Mouse (Mus musculus): ENCODE measurements around the gene Arhgap31. TPM values are rescaled to one million over a fixed set of nuclear protein-coding genes. Genes with fewer than 3 reads are reported as not detected.

The Arhgap31 gene
- polyA plus RNA-seq, 1 experiment from 2014 or later = 6.6 TPM

- H3K36me3 ChIP-seq = peaks cover 15% of the 10 kb centered on the region
- no peak overlapping the region for H3K9ac ChIP-seq
- H3K27ac ChIP-seq = no peak overlapping the region; the same call in 1 of the 2 replicates
- no peaks in the 10 kb centered on the region for H3K9me3 ChIP-seq
- WGBS = 43% methylated on average over 11 of the region's 11 CpGs
- no peak overlapping the region for H3K4me3 ChIP-seq
- H3K4me2 ChIP-seq = no peak overlapping the region
- 0 out of 2 replicates have a peak, but pooled peaks cover 5% of the 10 kb centered on the region for H3K4me1 ChIP-seq (replicated peaks)
- no peaks in the 10 kb centered on the region for H3K27me3 ChIP-seq
- ATAC-seq (ENCODE audit: low FRiP score) = peak; percentile 61; the same call in 1 of the 2 replicates
Observed at GRCm38 (mm10) chr16:38602989-38603804, 109.9 kb downstream of the Arhgap31 start.

DNA sequence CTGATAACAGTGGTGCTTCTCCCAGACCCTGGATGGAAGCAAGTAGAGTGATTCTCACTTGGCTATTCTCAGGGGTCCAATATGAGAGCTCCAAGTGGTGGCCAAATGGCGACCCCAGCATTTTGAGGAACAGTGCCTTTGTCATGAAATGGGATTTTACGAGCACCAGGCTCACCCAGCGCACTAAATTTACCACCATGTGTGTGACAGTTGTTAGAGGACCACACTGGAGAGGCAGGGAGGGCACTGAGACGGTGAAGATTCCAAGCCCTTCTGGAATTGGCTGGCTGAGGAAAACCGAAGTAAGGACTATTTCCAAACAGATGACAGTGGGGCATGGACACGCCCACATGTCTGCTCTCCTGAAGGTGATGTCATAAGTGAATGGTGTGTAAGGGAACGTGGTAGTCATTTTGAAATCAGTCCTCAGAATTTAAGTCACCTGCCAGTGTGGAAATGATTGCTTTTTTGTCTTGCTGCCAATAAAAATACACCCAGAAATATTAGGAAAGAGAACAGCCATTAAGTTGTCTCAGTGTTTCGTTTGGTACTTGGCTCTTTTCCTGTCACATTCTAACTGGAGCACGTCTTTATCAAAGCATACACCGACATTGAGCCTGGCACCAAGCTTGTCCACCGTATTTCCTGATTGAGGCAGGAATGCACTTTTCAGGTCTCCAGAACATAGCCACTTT, 113.9 kb downstream of the Arhgap31 start:
- no peak overlapping the region for H3K9ac ChIP-seq
- H3K4me3 ChIP-seq = no peak overlapping the region
- peaks cover 16% of the 10 kb centered on the region for H3K36me3 ChIP-seq
- ATAC-seq (ENCODE audit: low FRiP score) = no peak
- 81% methylated on average over 11 of the region's 11 CpGs for WGBS
- no peak overlapping the region for H3K27ac ChIP-seq
- H3K4me2 ChIP-seq = no peak overlapping the region
- H3K9me3 ChIP-seq = no peaks in the 10 kb centered on the region
- 0 out of 2 replicates have a peak, but pooled peaks cover 5% of the 10 kb centered on the region for H3K4me1 ChIP-seq (replicated peaks)
- no peaks in the 10 kb centered on the region for H3K27me3 ChIP-seq

- no peak for ATAC-seq (ENCODE audit: low FRiP score)
- no peaks in the 10 kb centered on the region for H3K4me1 ChIP-seq (replicated peaks)
- 99% methylated on average over 2 of the region's 2 CpGs for WGBS
- no peaks in the 10 kb centered on the region for H3K27me3 ChIP-seq
- no peak overlapping the region for H3K4me2 ChIP-seq
- peaks cover 27% of the 10 kb centered on the region for H3K36me3 ChIP-seq
- H3K9ac ChIP-seq = no peak overlapping the region
- no peaks in the 10 kb centered on the region for H3K9me3 ChIP-seq
- H3K4me3 ChIP-seq = no peak overlapping the region
- no peak overlapping the region for H3K27ac ChIP-seq
Observed at GRCm38 (mm10) chr16:38596651-38597050, 116.4 kb downstream of the Arhgap31 start.

DNA sequence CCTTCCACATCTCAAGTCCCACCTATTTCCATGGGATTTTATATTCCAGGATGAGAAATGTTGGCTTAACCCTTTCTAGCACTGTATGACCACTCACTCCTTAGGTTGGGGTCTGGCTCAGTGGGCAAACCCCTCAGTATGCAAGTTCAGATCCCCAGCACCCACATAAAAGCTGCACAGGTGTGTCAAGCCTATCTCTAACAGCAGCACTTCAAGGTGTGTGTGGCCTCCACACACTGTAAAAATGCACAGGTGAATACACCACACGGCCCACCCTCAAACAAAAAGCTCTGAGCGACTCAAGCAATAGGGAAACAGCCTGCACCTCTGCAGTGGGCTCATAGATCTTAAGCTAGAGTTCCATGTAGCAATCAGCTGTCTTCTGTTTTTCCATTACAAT, 117.0 kb downstream of the Arhgap31 start:
- H3K4me1 ChIP-seq (replicated peaks) = no peaks in the 10 kb centered on the region
- no peak overlapping the region for H3K9ac ChIP-seq
- no peaks in the 10 kb centered on the region for H3K9me3 ChIP-seq
- no peaks in the 10 kb centered on the region for H3K27me3 ChIP-seq
- H3K27ac ChIP-seq = no peak overlapping the region
- peaks cover 32% of the 10 kb centered on the region for H3K36me3 ChIP-seq
- no peak for ATAC-seq (ENCODE audit: low FRiP score)
- WGBS = 91% methylated on average over 2 of the region's 2 CpGs
- H3K4me2 ChIP-seq = no peak overlapping the region
- H3K4me3 ChIP-seq = no peak overlapping the region

- peaks cover 43% of the 10 kb centered on the region for H3K36me3 ChIP-seq
- H3K4me1 ChIP-seq (replicated peaks) = no peaks in the 10 kb centered on the region
- H3K27me3 ChIP-seq = no peaks in the 10 kb centered on the region
- H3K9ac ChIP-seq = no peak overlapping the region
- ATAC-seq (ENCODE audit: low FRiP score) = no peak
- no peak overlapping the region for H3K4me3 ChIP-seq
- 98% methylated on average over 1 of the region's 1 CpGs for WGBS
- H3K27ac ChIP-seq = no peak overlapping the region
- no peaks in the 10 kb centered on the region for H3K9me3 ChIP-seq
- no peak overlapping the region for H3K4me2 ChIP-seq
Observed at GRCm38 (mm10) chr16:38594435-38594834, 118.6 kb downstream of the Arhgap31 start.

DNA sequence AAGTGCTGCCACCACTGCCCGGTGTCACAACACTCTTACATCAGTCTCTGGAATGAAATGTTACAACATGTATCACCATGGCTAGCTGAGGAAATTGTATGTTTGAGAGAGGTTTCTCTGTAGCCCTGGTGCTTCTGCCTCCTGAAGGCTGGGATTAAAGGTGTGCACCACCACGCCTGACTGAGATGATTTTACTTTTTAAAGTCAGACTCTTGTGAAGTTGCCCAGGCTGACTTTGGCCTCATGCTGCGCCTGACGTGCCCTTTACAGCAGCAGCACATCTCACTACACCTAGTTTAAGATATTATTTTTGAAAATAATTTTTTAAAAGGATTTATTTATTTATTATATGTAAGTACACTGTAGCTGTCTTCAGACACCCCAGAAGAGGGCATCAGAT, 120.1 kb downstream of the Arhgap31 start:
- H3K4me2 ChIP-seq = no peak overlapping the region
- peaks cover 58% of the 10 kb centered on the region for H3K36me3 ChIP-seq
- ATAC-seq (ENCODE audit: low FRiP score) = no peak
- no peaks in the 10 kb centered on the region for H3K4me1 ChIP-seq (replicated peaks)
- H3K9ac ChIP-seq = no peak overlapping the region
- H3K27me3 ChIP-seq = no peaks in the 10 kb centered on the region
- WGBS = 96% methylated on average over 4 of the region's 4 CpGs
- no peak overlapping the region for H3K4me3 ChIP-seq
- no peak overlapping the region for H3K27ac ChIP-seq
- H3K9me3 ChIP-seq = no peaks in the 10 kb centered on the region

GRCm38 (mm10) chr16:38592026-38592678, 120.9 kb downstream of the Arhgap31 start:
- Histone ChIP-seq H3K9me3 (no peaks in the 10 kb centered on the region), H3K4me2 (no peak overlapping the region), H3K27ac (no peak overlapping the region), H3K27me3 (no peaks in the 10 kb centered on the region), H3K9ac (no peak overlapping the region), H3K36me3 (peaks cover 66% of the 10 kb centered on the region), H3K4me1 (replicated peaks) (no peaks in the 10 kb centered on the region), H3K4me3 (no peak overlapping the region)
- 87% methylated on average over 12 of the region's 12 CpGs for WGBS
- ATAC-seq (ENCODE audit: low FRiP score) = no peak

DNA sequence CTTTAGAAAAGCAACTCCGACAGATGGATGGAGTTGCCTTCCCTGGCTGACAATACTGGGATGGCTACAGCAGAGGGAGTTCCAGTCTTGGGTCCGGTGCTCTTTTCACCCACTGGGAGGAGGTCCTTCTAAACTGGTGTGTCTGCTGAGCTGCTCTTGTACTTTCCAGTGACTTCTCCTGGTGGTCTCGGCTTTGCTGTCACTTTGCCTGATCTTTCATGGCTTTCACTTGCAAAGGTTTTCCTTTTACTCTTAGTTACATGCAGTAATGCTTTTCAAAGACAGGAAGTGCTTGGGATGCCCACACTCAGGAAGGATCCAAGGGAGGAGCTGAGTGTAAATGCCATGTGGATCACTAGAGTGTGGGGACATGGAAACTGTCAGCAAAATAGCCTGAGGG, 121.6 kb downstream of the Arhgap31 start:
- no peak for ATAC-seq (ENCODE audit: low FRiP score)
- Histone ChIP-seq H3K27me3 (no peaks in the 10 kb centered on the region), H3K9ac (no peak overlapping the region), H3K9me3 (no peaks in the 10 kb centered on the region), H3K4me2 (no peak overlapping the region), H3K27ac (no peak overlapping the region), H3K36me3 (peaks cover 73% of the 10 kb centered on the region), H3K4me1 (replicated peaks) (no peaks in the 10 kb centered on the region), H3K4me3 (no peak overlapping the region)
- WGBS = 87% methylated on average over 3 of the region's 3 CpGs

GRCm38 (mm10) chr16:38587572-38587971, 125.5 kb downstream of the Arhgap31 start:
- no peak for ATAC-seq (ENCODE audit: low FRiP score)
- peaks cover 91% of the 10 kb centered on the region for H3K36me3 ChIP-seq

DNA sequence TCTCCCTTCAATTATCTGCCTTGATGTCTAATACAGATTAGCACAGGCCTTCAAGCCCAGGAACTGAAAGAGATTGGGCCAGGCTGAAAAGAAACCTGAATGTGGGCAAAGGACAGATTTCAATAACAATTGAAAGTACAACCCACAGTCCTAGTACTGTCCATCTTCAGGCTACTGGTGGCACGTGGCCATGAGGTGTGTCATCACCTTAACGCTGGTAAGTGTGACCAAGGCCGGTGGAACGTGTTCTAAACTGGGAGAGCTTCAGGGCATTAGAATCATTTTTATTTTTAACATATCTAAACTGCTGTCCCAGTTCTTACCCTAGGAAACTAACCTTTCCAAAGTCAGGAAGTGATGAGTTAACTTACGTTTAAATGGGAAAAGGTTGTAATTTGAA, 125.9 kb downstream of the Arhgap31 start:
- WGBS = 92% methylated on average over 5 of the region's 5 CpGs
- H3K9me3 ChIP-seq = no peaks in the 10 kb centered on the region
- ATAC-seq (ENCODE audit: low FRiP score) = no peak
- no peak overlapping the region for H3K27ac ChIP-seq
- H3K4me1 ChIP-seq (replicated peaks) = no peaks in the 10 kb centered on the region
- no peak overlapping the region for H3K9ac ChIP-seq
- no peaks in the 10 kb centered on the region for H3K27me3 ChIP-seq
- no peak overlapping the region for H3K4me2 ChIP-seq
- peaks cover 90% of the 10 kb centered on the region for H3K36me3 ChIP-seq
- H3K4me3 ChIP-seq = no peak overlapping the region

More at GRCm38 (mm10) chr16:38587572-38587971, 125.5 kb downstream of the Arhgap31 start:
- Histone ChIP-seq H3K4me1 (replicated peaks) (no peaks in the 10 kb centered on the region), H3K9ac (no peak overlapping the region), H3K27me3 (no peaks in the 10 kb centered on the region), H3K9me3 (no peaks in the 10 kb centered on the region), H3K4me3 (no peak overlapping the region), H3K27ac (no peak overlapping the region), H3K4me2 (no peak overlapping the region)
- WGBS = 86% methylated on average over 4 of the region's 4 CpGs

GRCm38 (mm10) chr16:38585186-38585585, 127.9 kb downstream of the Arhgap31 start:
- Histone ChIP-seq H3K27me3 (no peaks in the 10 kb centered on the region), H3K27ac (no peak overlapping the region), H3K9ac (no peak overlapping the region), H3K36me3 (peaks cover 86% of the 10 kb centered on the region), H3K9me3 (no peaks in the 10 kb centered on the region), H3K4me2 (no peak overlapping the region), H3K4me1 (replicated peaks) (no peaks in the 10 kb centered on the region), H3K4me3 (no peak overlapping the region)
- WGBS = 94% methylated on average over 5 of the region's 5 CpGs
- no peak for ATAC-seq (ENCODE audit: low FRiP score)

- Histone ChIP-seq H3K4me3 (no peak overlapping the region), H3K4me1 (replicated peaks) (no peaks in the 10 kb centered on the region), H3K36me3 (peaks cover 81% of the 10 kb centered on the region), H3K27me3 (no peaks in the 10 kb centered on the region), H3K27ac (no peak overlapping the region), H3K9ac (no peak overlapping the region), H3K4me2 (no peak overlapping the region), H3K9me3 (no peaks in the 10 kb centered on the region)
- ATAC-seq (ENCODE audit: low FRiP score) = no peak
- 94% methylated on average over 7 of the region's 7 CpGs for WGBS
Observed at GRCm38 (mm10) chr16:38584761-38585160, 128.3 kb downstream of the Arhgap31 start.

Measured in hindbrain, embryonic 13.5 days (tissue).